Mouse (Mus musculus): ENCODE data around the gene Gm20388.

Gm20388 gene

DNA sequence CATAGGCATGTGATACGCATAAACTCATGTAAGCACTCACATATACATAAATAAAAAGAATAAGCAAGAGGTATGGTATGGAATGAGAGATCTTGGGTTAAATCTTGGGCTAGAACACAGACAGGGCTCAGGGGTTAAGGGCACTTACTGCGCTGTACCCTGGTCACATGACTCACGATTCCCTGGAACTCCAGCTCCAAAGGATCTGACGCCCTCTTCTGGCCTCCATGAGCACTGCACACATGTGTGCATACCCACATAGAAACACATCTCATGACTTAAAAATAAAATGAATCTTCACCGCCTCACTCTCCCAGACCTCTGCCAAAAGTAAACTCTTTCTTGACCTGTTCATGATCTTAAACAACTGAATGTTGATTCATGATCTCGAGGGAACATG, 1587.0 kb downstream of the Gm20388 start:
- no peak for DNase-seq (ENCODE audit: low spot score in 2 of 2)

DNA sequence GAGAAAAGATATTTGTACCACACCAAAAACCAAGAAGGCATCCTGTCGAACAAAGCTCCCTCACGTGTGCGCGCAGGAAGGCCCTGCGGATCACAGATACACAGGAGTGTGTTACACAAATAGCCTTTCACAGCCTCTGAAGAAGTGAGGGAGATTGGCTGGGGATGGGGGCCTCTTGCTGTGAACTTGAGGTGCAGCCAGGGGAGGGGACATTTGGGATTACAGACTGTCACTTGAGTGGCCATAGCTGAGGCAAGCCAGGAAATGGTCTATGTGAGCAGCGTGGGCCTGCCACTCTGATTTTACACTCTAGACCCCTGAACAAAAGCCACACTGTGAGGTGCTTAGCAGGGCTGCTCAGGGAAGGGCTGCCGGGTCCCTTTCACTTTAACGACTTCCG, 1601.1 kb downstream of the Gm20388 start:
- DNase-seq (ENCODE audit: low spot score in 2 of 2): no peak

DNA sequence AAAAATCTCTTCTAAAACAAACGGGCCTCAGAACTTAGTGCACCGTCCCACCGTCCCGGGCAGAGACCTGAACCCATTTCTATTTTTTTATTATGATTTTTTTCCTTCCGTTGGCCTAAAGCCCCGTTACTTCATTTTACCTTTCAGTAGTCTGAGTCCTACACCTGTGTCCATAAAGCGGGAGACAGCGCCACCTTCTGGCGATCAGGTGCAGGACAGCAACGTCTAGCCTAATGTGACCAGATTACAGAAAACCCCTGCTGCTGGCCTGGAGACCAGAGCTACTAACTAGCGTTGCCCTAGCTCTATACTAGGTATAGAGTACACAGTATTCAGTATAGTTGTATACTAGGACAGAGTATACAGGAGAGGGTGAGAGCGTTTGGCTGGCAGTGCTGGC, 1602.8 kb downstream of the Gm20388 start:
- DNase-seq (ENCODE audit: low spot score in 2 of 2): peak; percentile 43 to 62

DNA sequence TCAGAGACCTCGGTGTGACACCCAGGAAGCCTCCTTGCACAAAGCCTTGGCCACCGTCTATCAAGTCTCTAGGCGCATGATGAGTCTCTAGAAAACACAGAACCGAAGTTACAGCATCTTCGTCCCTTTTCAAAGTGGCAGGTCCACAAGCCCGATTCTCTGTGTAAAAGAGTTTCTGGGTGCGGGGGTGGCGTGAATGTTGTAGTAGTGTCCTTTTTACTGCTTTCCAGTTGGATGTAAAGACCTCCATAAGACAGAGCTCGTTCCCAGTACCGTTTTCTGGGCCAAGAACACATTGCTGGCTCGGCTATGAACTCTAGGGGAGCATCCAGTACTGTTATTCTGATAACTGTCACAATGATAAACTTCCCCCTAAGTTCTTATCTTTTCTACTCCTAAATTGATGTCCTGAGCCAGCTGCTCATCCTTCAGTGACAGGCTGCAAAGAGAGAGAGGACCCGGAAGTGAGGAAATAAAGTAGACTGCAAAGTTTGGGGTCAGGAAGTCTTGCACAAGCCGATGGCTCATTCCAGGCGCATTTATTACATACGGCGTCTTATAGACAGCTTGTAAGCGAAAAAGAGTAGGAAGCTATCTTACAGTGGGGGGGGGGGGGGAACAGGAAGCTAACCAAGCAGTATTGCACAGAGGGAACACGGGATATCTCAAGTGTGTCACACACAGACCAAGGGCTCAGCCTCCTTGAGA, 1614.6 kb downstream of the Gm20388 start:
- DNase-seq (ENCODE audit: low spot score in 2 of 2): no peak

DNA sequence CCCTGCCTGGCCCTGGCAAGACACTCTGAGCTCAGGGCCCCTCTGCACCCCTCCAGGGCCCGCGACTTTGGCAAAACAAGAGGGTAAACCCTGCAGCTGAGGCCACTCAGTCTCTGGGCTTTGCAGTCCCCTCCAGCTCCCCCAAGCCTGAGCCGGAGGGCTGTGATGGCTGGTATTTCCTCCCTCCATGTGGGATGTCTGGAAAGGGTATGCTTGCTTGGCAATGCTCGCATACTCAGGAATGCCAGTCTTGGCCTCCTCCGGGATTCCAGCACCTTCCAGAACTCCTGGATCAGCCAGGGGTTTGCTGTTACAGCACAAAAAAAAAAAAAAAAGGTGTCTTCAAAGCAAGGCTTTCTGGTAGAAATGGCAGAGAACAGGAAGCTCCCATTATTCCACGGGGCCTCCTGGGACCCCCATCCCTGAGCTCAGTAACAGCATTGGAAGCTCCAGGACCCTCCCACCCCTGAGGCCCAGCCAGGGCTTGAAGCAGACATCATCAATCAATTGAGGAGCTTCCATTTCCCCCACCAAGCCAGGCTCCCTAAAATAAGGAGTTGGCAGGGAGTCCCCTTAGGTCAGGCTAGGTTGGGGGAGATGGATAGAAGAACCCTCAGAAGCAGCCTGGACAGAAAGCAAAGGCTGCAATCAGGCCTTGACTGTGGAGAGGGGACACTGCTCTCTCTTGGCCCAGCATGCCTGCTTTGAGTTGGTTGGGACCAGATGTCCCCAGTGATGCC, 1616.3 kb downstream of the Gm20388 start:
- DNase-seq (ENCODE audit: low spot score in 2 of 2): no peak

DNA sequence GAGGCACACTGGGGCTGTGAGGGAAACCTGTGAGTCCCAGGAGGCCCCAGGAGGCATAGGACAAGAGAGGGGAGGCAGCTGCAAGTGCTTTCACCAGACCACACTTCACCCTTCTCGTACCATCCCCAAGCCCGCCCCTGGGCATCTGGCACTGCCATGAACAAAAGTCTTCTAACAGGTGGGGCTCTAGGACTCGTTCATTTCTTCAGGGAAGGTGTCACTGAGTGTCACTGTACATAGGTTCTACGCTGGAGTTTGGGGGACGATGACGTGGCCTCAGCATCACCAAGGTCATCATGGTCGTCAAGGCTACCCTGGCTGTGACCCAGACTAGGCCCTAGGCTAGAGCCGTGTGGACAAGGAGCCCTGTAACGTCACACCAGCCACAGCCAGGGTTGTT, 1617.1 kb downstream of the Gm20388 start:
- no peak for DNase-seq (ENCODE audit: low spot score in 2 of 2)

DNA sequence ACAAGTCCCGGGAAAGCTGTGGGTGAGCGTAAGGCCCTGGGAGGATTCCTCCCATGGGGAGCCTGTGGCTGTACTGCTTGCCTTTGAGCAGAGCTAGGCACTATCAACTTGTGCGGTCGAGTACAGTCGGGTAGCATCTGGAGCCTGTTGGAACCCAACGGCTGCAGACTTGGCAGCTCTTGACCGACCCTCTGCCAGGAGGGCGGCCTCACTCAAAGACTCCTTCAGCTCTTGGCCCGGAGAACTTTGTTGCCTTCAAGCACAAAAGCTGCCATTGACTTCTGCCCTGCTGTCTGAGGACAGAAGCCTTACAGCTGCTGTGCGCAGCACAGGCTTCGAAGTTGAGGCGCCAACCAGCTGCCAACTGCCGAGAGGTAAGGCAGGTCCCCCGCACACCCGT, 1618.1 kb downstream of the Gm20388 start:
- DNase-seq (ENCODE audit: low spot score in 2 of 2): no peak

DNA sequence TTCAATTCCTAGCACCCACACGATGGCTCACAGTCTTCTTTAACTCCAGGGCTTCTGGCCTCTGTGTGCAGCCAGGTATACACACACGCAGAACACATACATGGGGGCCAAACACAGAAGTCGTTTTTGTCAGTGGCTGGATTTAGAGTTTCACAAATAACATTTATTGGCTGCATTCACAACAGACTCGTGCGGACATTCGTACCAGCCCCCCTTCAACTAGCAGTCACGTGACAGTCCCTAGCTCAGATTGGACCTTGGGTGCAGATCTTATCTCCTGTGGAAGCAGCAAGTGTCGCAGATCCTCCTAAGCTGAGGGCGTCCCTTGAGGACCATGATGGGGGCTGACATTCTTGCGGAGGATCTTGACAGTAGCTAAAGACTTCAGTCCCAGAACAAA, 1620.0 kb downstream of the Gm20388 start:
- DNase-seq (ENCODE audit: low spot score in 2 of 2): no peak

DNA sequence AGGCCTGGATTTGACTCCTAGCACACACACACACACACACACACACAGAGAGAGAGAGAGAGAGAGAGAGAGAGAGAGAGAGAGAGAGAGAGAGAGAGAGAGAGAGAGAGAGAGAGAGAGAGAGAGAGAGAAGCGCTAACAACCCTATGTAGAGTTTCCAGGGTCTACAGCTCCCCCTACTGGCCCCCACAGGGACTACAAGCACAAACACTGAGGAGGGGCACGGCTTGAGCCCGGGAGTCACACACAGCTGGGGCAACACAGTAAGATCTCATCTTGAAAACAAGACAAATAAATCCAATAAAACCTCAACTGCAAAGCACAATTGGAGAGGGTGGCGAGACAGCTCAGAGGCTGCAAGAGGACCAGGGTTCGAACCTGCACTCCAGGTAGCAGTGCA, 1621.7 kb downstream of the Gm20388 start:
- DNase-seq (ENCODE audit: low spot score in 2 of 2): peak; percentile 7 to 22

DNA sequence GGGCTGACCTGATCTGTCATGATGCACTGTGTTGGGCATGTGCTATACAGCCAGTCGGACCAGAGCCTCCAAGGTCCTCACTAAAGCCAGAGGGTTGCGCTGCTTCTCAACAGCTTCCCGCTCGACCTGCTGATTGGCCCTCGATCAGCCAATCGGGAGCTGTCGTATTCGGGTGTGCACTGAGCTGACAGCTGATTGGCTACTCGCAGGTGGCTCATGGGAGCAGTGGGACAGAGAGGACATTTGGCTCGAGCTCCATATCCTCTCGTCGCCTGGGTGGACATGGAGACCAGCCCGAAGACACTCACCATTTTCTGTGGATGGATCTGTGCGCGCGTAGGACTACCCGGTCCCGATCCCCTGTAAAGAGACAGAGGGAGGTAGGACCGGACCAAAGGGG, 1631.2 kb downstream of the Gm20388 start:
- DNase-seq (ENCODE audit: low spot score in 2 of 2): peak in 1 of 2 experiments; percentile 4

DNA sequence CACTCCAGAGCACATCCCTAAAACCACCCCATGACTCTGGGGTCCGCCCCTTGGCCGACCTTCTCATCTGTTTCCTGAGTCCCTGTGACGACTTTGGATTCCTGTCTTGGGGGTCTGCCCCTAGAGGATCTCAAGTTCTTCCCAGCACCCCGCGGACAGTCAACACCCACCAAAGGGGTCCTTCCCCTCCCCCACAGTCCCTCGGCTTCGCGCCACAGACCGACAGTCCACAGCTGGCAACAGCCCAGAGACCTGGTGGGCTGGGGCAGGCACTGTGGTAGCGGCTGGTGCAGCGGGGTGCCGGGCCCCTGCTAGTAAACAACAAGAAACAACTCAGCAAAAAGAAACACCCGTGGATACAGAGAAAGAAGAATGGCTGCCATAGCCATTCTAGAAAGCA, 1632.3 kb downstream of the Gm20388 start:
- DNase-seq (ENCODE audit: low spot score in 2 of 2): no peak

DNA sequence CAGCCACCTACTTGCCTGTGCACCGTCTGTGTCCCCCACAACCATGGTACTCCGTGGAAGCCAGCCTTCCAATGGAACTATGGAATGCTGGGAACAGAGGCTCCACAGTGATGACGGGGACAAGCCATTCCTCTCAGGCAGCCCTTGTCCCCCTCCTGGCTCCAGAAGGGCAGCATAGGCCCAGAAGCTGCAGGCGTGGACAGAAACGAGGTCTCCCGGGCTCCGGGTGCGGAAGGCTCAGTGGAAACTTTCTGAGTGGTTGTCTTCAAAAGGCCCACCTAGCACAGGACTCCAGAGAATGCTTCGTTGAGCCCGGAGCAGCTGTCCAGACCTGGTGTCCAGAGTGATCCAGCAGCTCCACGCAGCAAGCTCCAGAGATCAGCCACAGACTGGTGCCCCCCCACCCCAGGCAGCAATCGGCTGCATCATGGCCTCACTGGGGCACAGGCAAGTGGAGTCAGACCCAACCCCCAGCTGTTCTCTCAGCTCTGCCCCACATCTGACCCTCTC, 1633.7 kb downstream of the Gm20388 start, which contains the start of gene 1700018B08Rik:
Gene 1700018B08Rik (minus strand): TSS at position 45 of the 510 bp plus-strand sequence.
- DNase-seq (ENCODE audit: low spot score in 2 of 2): no peak

DNA sequence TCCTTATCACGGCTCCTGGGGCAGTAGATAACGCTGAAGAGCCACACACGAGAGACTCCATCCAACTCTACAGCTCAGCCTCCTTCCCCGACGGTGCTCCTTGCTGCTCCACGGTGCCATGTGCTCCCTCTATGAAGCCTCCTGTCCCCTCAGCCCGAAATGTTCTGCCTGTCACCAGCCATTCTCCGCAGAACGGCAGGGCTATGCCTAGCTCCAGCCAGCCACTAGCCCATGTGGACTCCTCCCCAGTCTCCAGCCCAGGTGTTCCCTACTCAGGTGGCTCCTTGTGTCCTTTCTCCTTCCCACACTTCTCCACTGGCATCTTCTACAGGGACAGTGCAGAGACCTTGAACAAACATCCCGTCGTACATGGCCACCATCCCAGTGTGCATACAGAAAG, 1634.3 kb downstream of the Gm20388 start:
- no peak for DNase-seq (ENCODE audit: low spot score in 2 of 2)

DNA sequence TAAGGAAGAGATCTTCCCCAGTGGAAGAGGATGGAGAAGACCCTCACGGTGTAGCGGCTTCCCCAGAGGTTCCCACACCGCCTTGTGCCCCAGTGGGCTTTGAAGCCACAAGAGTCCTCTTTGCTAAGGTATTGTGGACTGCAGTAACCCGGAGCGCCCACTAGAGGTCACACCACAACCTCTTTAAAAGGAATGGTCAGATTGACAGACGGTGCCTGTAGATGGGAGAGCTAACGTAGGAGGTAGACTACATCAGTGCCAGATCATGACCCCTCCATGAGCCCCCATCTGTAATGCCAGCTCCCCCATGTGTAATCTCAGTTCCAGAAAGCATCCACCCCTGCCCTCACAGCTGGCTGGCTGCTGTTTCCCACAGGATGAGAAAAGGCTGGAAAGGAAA, 1636.5 kb downstream of the Gm20388 start:
- peak; percentile 43 to 68 for DNase-seq (ENCODE audit: low spot score in 2 of 2)

DNA sequence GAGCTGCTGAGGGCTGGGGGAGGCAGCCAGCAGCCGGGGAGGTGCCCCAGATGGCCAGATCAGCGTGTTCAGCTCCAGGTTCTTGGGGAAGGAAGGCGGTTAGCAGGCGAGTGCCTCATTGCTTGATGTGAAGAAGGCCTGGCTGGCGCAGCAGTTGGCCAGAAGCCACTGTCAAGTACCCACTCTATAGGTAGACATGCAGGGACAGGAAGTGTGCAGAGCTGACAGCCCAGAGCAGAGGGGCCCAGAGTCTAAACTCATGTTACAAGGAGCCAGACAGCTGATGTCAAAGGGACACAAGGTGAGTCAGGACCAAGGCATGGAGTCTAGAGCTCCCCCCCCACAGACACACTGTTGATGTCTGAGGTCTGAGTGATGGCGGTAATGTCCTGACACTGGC, 1639.4 kb downstream of the Gm20388 start:
- no peak for DNase-seq (ENCODE audit: low spot score in 2 of 2)

DNA sequence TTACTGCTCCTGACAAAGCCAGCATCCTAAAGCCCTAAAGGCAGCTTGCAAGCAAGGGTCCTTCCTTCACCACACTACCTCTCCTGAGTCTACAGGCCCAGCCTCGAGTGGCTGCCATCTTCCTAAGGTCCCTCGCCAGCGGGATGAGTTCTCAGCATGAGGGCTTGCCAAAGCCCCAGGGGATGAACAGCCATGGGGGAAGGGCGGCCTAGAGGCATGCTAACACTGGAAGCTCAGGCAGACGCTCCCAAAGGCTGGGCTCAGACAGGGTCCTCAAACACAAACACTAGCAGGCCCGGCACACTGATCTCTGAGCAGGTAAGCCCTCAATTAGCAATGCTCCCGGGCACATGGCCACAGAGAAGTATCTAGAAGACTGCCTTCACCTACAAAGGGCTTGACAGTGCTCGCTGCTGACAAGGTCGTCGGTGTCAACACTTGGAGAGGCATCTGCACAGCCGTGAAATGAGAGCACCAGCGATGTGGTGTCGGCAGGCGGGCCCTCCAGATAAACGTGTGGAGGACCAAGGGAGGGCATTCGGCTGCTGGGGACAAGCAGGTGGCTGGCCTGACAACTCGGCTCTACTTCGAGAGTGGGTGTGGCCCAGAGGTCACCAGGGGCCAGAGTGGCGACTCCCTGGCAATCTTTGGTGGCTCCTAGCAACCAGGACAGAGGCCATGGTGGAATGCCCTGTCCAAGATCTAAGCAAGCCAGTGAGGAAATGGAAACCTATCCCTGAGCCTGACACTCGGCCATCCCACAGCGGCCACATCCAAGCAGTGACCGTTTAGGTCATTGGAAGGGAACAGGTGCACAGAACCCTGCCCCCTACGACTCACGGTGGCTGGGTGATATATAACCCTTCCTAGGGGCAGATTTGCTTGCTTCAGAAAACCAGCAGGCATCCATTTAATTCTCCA, 1640.7 kb downstream of the Gm20388 start:
- no peak for DNase-seq (ENCODE audit: low spot score in 2 of 2)

DNA sequence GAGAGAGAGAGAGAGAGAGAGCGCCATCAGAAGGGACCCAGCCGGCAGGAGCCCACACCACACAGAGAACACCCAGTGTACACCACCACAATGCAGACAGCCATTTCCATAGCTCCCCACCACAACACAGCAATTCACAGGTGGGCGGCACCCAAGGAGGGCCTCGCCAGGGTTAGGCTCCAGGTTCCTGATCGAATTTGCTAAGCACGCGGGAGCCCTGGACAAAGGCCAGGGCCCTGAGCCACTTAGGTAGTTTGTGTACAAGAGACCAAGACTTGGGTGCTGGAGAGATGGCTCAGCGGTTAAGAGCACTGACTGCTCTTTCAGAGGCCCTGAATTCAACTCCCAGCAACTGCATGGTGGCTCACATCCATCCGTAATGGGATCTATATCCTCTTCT, 1641.9 kb downstream of the Gm20388 start:
- DNase-seq (ENCODE audit: low spot score in 2 of 2): no peak

DNA sequence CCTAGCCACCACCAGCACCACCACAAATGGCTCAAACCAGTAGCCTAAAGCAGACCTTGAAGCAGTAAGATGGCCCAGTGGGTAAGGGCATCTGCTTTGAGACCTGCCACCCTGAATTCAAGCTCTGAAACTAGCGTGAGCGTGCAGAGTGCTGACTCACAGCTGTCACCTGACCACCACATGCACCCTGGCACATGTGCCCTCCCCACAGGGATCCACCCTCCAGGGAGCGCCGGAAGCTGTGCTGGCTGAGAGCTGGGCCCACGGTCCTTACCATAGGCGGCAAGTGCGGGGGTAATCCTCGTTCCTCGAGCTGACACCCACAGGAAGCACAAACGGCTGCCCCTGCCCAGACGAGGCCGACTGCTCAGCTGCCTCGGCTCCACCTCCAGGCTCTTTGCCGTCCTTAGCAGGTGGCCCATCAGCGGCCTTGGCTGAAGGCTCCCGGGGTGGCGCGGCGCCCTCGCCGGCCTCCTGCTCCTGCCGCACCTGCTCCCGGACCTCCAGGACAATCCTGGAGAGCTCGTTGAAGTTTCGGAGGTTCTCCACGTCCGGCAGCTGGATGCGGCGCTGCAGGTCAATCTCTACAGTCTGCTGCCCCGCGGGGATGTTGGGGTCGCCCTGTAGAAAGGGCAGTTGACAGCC, 1643.3 kb downstream of the Gm20388 start:
- DNase-seq (ENCODE audit: low spot score in 2 of 2): no peak

DNA sequence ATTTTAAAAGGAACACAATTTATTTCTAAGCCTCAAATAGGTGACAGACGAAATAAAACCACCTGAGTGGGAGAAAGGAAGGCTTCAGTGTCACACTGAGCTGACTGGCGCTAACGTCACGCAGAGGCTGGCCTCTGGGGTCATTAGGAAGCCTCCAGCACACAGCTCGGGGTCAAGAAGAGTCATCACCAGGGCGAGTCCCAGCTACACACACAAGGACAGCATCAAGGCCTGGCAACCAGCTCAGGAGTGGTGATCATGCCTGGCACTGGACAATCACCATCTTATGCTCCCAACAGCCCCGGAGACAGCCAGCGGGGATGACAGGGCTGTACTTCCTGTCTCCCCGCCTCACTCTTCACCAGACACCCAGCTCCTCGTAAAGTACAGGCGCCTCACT, 1647.1 kb downstream of the Gm20388 start:
- DNase-seq (ENCODE audit: low spot score in 2 of 2): no peak

DNA sequence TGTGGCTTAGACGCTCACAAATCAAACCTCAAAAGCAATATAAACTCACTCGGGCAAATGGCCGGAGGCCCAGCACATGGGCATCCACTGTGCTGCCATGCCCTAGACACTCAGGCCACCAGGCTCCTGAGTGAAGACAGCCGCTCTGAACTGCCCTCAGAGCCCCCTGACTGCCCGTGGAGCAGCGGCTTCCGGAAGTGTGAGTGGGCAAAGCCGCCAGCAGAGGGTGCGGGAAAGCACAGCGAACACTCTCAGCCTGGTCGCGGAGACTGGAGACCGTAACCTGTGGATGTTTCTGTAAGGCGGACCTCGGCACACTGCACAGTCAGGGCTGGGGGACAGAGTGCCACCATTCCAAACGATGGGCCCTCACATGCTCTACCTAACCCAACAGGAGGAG, 1647.9 kb downstream of the Gm20388 start:
- no peak for DNase-seq (ENCODE audit: low spot score in 2 of 2)

DNA sequence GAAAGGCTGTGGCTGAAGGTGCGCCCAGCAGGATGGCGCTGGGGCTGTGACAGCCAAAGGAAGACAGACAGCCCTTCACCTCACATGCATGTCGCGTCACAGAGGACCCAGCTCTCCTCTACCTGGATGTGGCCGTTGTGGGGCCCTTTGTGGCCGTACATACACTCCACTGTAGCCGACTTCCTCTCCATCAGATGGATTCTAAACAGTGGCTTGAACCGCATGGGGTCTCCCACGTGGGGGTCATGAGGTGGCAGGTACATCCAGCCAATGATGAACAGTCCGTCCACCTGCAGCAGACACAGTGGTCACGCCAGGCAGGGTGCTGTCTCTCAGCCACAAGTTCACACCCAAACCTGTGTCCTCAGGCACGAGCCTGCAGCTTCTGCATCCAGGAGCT, 1649.2 kb downstream of the Gm20388 start:
- no peak for DNase-seq (ENCODE audit: low spot score in 2 of 2)
